Mouse (Mus musculus) regulatory T cell (primary cell): ENCODE results near the gene Tmem9b.

Experiments used
- in situ Hi-C: fragments of 300-600 bp; cut with MboI, MseI; formaldehyde crosslinking; loops from one replicate; pipeline ENCODE4 v1.15.1; 2025; ENCODE audit warnings: high pct_unique_total_duplicates

The Tmem9b gene

DNA sequence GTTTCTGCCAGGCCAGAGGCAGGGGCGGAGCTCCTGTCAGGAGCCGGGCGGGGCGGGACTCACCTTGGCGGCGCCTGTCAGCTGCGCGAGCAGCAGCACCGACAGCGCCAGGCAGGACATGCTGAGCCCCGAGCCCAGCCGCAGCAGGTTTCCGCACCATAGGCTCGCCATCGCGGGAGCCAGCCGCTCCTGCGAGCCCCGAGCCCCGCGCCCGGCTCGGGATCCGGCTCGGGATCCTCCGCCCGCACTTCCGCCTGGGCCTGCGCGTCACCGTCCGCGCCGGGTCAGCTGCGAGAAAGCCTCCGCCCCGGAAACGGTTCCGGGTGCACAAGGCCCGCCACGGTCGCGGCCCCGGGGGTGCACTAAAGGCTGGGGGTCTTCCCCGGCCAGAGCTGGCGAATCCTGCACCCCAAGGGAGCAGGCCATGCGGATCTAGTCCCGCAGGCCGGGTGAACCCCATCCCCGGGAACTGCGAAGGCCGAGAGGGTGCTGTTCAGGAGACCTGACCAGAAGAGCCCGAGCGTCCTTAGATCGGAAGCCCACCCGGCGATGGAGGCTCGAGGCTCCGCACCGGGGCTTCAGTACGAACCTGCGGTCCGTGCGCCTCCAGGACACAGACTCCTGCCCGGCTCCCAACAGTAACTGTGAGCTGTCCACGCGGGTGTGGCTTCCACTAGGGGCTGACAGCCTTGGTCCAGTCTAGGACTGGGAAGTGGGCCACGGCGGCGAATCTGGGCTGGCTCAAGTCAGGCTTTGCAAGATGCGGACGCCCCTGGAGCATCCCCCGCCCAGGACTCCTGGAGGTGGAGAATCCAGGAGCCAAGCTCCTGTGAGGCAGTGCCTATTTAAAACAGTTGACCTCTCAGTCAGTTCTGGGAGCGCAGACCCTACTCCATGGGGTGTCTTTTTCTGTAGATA is at the start of gene Tmem9b:
Gene Tmem9b, minus strand, starts transcription at position 868 of the 918 bp plus-strand sequence.
- in situ Hi-C loops, result no loop called here

DNA sequence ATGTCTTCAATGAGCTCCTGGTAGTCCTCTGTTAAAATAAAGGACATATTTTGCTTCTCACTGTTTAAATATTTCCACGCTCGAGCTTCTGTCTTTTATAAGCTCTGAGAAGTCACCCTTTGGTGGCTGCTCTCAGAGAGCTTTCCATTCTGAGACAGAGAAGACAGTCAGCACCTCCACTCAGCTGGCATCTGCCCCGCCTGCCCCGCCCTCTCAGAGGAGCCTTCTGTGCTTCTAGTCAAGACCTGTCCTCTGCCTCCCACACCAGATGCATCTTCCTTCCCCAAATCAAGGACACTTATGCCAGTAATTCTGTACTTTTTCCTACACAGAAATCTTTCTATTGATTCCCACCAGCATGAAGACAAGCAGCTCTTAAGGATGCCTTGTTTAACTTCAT is 48.0 kb upstream of the Tmem9b start:
- in situ Hi-C loops, result no loop called here

DNA sequence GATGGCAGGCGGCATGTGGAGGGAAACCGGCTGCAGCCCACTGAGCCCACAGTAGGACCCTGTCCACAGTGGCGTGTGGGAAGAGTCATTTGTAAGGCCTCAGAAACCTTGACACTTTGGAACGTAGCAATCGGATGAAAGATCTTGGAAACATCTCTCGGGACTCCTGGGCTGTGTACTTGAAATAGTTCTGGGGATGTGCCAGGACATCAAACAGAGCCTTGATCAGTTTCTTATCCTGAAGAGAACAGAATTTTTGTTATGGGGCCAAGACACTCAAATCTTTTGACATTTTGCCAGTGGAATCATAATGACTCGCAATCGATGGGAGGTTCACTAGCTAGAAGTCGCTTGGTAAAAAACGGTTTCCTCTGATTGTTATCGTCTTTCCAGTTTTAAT is 46.5 kb upstream of the Tmem9b start:
- in situ Hi-C loops, result no loop called here

DNA sequence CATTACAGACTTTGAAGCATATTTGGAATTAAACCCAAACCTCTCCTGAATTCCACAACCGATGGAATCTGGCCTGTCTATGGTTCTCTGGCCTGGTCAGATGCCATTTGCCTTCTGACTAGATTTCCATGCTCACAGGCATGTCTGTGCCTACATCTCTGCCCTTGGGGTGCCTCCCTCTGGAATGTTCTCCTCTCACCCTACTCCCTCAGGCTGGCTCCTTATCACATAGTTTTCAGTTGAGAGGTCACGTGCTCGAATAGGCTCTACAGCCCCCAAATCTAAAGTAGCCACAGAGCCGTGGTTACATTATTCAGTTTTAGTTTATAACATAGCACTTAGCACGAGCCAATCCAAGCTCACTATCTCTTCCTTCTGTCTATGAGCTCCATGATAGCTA is 42.9 kb upstream of the Tmem9b start:
- in situ Hi-C loops, result no loop called here

DNA sequence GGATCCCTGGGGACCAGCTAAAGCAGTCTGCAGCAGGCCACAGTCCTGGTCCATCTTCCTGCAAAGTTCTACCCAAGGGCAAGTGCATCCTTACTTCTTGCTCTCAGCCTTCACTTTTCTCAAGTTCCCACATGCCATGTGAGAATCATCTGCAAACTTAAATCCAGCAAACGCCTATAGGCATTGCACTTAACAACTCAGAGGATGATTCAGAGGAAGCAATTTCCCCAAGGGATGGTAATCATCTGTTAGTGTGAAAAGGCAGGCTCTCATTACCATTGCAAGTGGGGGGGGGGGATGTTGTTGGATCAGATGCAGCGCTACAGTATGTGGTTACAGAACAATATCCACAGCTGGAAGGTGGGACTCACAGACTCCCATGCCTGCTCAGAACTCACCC is 41.9 kb upstream of the Tmem9b start:
- in situ Hi-C loops, result no loop called here

DNA sequence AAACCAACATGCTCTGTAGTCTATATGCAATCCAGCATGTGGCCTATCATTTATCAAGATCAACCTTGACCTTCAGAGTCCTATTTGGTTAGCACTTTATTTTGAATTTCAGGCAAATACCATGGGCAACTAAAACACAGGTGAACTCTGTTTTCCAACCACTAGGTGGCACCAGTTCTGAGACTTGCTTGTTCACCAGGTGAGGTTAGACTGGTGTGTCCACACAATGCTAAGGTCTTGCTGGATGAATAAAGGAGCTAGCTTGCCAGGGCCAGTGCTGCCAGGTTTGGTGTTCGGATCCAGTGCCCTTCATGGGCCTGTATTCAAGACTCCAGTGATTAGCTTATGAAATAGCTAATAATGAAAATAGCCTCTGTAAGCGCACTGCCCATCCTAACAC is 40.1 kb upstream of the Tmem9b start:
- in situ Hi-C loops, result no loop called here

DNA sequence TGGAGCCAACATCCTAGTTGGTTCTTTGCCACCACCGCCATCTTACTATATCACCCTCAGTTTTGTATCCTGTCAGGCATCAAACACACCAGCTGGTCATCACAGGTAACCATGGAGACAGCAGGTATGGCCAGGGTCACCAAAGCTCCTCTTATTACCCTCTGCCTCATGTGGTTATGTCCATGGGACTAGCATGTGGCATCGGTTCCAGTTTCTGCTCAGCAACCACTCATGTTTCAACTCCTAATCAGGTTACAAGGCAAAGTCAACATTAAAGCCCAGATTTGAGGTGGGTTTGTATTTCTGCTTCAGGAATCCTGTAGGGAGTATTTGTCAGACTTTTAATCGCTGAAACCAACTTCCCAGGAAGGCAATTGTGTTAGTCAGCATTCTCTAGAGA is 38.1 kb upstream of the Tmem9b start:
- in situ Hi-C loops, result no loop called here

DNA sequence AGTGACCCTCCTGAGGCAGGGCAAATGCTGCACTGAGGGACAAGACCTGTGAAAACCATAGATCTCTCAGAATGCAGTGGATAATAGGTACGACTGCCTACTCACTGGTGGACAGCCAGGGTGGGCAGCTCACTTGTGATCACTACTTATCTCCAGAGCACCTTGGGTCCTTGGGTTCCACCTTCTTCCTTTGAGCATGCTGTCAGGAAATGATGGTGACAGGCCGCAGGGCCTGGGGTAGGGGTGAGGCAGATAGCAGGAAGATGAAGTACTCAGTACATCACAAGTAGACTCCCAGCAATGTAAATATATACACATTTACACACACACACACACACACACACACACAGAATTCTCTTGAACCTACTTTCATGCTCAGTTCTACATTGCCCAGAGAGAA is 35.2 kb upstream of the Tmem9b start:
- in situ Hi-C loops, result no loop called here

DNA sequence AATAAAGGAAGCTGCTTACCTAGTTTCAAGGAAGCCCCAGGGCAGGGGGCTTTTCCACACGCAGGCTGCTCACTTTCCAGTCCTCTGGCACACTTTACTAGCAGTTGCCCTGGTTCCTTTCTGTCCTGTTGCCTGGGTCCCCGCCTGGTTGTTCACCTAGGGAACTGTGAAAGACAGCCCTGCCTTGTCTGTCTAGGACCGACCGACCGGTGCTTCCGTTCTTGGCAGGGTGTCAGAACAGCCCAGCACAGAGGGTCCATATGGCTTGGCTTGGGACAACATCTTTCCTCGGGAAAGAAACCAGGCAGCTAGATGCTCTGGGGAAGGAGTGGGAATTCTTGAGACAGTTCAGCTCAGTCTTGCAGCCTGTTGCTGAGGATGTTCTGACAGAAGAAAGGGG is 30.6 kb upstream of the Tmem9b start:
- in situ Hi-C loops, result no loop called here

DNA sequence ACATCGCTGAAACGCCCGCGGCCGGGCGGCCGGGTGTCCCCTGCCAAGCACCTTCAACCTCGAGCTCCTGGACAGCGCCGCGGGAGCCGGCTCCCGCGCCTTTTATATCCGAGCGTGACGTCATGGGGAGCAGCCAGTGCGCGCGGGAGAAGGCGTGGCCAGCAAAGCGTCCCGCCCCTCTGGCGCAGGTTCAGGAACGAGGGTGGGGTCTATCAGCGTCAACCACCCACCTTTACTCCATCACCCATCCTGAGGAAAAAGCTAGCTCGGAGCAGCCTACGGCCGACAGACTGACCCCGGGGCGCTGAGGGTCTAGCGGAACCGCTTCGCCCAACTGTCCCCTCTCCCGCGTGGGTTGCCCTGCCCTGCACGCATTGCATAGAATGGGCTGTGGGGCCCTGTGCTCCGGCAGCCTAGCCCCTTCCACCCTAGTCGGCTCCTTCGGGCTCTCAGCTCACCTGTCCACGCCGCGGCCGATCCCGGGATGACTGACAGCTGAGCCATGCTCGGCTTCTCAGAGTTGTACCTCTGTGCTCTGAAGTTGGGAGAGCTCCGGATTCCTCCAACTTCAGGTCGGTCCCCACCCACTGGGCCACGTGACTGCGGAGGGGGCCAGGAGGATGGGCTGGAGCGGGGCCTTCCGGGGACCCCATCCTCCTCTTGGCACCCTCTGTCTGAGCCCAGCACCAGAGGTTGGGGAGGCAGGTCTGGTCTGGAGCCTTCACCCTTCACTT is 29.0 kb upstream of the Tmem9b start, which contains the start of gene Nrip3:
Gene Nrip3, minus strand, starts transcription at position 556 of the 734 bp plus-strand sequence.
- in situ Hi-C loops, result no loop called here

DNA sequence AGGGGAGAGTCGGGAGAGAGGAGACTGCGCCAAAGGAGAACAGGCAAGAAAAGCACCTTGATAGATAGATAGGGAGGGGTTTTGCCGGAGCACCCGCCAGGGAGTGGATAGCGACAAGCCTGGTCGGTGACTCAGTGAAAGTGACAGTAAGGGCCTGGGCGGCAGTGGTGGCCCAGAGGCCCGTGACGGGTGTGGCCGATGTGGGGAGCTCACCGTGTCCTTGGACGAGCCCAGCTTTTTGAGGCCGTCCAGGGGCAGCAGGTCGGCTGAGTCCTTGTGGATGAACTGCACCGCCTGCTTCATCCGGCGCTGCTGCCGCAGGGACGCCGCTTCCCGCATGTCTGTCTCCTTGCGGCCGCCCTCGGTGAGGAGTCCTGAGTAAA is 28.4 kb upstream of the Tmem9b start:
- in situ Hi-C loops, result no loop called here

DNA sequence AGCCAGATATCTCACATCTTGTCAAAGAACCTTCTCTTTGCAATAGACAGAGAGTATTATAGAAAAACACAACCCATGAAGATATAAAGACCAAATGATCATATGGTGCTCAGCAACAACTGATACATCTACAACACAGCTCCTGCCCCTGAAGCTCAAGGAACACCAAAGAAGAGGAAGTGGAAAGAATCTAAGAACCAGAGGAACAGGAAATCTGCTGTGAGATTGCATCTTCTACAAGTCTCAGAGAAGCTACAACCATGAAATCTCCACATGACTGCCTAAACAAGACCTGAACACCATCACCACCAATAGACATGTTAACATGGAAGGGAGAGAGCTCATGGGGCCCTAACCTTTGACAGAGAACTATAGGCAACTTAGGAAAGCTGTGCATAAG is 19.6 kb upstream of the Tmem9b start:
- in situ Hi-C loops, result no loop called here

DNA sequence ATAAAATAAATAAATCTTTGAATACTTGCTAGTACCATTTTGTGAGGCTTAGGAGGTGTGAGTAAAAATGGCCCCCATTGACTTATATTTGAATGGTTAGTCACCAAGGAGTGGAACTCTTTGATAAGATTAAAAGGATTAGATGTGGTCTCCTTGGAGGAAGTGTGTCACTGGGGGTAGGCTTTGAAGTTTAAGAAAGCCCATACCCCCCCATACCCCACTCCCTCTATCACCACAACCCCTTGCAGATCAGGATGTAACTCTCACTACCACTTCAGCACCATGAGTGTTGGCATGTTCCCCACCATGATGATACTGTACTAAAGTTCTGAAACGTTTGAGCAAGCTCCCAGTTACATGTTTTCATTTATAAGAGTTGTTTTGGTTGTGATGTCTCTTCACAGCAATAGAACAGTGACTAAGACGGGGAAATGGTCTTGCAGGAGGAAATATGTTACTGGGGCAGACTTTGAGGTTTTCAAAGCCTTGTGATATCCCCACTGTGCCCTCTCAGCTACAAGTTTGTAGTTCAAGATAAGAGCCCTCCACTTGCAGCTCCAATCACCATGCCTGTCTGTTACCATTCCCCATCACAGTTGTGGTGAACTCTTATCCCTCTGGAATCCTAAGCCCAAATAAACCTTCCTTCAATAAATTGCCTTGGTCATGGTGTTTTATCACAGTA is 16.2 kb upstream of the Tmem9b start:
- in situ Hi-C loops, result no loop called here

DNA sequence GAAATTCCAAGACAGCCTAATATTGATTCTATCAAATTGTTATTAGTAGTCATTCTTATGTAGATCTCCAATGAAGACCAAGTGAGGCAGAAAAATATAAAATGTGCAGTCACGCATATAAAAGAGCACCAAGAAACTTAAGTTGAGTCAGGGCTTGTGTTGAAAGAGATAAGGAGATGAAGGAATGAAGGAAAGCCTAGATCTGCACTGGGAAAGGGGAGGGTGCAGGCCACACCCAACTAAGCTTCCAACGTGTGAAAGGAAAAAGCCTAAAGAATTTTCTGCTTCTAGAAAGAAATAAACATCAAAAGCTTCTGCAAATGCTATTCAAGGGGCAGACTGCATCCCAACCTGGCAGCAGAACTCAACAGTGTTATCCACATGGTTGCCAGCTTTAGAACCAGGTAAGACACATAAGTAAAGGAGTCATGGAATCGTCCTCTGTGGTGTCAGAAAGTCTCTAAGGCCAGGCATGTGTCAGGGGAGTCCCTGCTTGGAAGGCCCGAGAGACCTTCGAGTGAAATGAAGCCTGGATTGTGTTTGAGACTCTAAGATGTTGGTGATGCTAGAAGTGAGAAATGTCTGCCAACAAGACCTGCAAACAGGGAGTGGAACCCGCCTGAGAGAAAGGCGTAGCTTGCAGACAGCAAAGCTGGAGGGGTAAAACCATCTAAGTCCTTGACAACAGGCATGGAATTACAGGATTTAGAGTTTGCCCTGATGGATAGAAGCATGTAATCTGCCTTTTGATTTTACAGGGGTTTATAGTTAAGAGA is 15.1 kb upstream of the Tmem9b start:
- in situ Hi-C loops, result no loop called here

DNA sequence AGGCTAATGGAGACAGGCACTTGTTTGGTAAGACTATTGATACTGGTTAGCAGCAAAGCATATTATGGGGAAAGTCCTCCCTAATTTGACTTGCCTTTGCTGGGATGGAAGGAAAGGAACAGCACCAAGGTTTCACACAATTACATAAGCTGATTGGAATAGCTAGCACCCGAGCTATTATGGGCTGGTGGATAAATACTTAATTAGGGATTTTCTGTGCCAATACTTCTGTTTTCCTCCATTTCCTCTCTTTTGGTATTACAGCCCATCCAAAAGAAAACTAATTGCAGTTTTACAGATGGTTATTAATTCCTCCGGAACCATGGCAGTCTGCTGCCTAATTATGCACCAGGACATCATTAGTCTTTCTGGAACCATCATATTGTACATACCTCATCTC is 11.3 kb upstream of the Tmem9b start:
- in situ Hi-C loops, result no loop called here

DNA sequence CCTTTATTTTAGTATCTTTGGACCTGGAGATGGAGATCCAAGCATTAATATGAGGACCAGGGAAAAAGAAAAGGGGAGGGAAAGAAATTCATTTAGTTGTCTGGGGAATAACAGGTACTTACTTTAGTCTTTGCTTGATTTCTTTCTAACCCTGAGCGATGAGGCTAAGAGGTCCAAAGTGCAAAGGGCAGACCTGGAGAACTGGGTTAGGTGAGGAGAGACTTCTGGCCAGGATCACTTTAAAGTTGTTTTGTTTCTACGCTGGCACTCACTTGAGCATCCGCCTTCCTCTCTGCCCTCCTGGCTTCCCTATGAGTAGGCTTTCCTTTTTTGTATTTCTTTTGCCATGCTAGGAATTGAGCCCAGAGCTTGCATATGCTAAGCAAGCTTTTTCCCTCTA is 3.6 kb upstream of the Tmem9b start:
- in situ Hi-C loops, result no loop called here

DNA sequence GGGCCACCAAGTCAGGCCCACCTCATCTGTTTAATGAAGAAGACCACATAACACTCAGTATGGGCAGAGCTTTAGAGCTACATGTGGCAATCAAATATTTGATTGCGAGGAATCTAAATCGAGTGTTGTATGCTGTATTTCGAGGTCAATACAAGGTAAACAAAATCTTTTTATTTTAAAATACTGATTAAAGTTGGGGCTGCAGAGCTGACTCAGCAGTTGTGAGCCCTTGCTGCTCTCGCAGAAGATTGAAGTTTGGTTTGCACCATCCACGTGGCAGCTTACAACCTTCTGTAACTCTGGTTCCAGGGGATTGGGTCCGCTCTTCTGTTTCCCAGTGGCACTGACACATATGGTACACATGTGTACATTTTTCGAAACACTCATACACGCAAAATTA is 1.4 kb upstream of the Tmem9b start:
- in situ Hi-C loops, result no loop called here

DNA sequence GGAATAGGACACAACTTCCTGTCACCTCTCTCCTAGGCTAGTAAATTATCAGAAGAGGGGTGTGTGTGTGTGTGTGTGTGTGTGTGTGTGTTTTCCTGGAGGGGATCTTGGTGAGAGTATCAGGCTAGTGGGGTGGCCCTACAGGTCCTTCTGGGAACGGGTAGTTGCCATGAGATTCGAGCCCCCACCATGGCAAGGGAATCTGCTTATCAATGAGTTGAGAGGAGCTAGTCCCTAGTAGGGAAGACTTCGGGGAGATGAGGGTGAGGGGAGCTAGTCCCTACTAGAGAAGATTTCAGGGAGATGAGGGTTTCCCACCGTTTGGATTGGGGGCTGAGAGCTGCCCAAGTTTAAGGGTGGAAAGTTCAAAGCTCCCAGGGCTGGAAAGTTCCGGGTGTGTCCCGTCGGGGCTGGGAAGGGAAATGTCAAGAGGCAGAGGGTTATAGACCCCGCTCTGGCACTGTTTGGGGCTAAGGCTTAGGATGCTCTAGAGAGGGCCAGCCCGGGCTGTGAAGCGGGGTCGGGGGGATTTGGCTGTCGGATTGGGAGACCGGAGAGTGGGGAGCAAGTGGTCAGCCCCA is 1.2 kb downstream of the Tmem9b start:
- in situ Hi-C loops, result no loop called here

DNA sequence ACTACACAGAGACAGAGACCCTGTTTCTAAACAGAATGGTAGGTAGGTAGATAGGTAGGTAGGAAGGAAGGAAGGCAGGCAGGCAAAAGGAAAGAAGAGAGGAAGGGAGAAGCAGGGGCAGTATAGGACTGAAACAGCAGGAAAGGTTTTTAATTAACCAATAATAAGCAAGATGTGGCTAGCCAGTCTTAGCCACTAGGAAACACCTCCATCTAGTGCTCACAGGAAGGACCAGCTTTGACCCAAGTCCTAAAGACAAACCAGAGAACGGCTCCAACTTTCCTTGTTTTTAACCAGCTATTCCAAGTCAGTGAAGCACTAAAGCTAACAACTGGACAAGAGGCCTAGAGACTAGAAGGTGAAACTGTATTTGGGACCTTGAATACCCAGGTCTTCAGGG is 4.9 kb downstream of the Tmem9b start:
- in situ Hi-C loops, result no loop called here

DNA sequence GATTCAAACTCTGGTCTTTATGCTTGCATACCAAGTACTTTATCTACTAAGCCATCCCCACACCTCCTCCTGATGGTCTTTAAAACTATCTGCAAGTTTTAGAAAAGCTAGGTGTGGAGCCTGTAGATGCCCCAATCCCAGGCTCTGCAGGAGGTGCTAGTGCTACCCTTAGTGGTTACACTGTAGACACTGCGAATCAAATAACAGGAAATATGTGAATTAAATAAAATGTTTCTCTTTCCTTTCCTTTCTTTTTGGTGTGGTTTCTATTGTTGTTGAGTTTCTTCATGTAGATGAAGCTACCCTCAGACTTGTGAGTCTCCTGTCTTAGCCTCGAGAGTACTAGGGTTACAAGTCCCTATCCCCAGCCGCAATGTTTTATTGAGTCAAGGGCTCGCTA is 11.0 kb downstream of the Tmem9b start:
- in situ Hi-C loops, result no loop called here

DNA sequence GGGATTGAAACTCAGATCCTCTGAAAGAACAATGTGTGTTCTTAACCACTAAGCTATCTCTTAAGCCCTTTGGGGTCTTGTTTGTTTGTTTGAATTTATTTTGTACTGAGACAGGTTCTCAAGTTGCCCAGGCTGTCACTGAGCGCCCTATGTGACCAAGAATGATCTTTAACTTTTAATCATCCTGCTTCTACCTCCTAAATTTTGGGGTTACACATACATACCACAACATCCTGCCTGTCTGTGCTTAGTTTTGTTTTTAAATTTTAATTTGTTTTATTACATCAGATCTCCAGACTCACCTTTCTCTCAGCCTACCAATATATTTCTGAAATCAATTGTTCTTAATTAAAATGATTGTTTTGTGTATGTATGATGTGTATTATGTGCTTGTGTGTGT is 11.6 kb downstream of the Tmem9b start:
- in situ Hi-C loops, result no loop called here
